Mouse (Mus musculus) adrenal gland (tissue): ENCODE results near the gene Pkp4.

Experiments
- intact Hi-C: fragments of 180-260 bp; cut with DNase I; formaldehyde crosslinking; loops from one replicate; pipeline ENCODE4 v1.15.1; 2025

The Pkp4 gene

GRCm38 (mm10) chr2:59217931-59218330, 57.3 kb downstream of the Pkp4 start:
- intact Hi-C loops: no loop called here

GRCm38 (mm10) chr2:59219997-59220789, 59.5 kb downstream of the Pkp4 start:
- intact Hi-C loops: no loop called here

GRCm38 (mm10) chr2:59226383-59226782, 65.7 kb downstream of the Pkp4 start:
- intact Hi-C loops: no loop called here

GRCm38 (mm10) chr2:59227011-59227410, 66.4 kb downstream of the Pkp4 start:
- intact Hi-C loops: no loop called here

GRCm38 (mm10) chr2:59227508-59228263, 67.0 kb downstream of the Pkp4 start:
- intact Hi-C loops: no loop called here

- intact Hi-C loops: no loop called here
Measured at GRCm38 (mm10) chr2:59229250-59229895, 68.7 kb downstream of the Pkp4 start.

- intact Hi-C loops: no loop called here
Measured at GRCm38 (mm10) chr2:59230656-59231055, 70.0 kb downstream of the Pkp4 start.

GRCm38 (mm10) chr2:59231514-59231913, 70.9 kb downstream of the Pkp4 start:
- intact Hi-C loops: no loop called here

GRCm38 (mm10) chr2:59233294-59233923, 72.8 kb downstream of the Pkp4 start:
- intact Hi-C loops: no loop called here

- intact Hi-C loops: no loop called here
Measured at GRCm38 (mm10) chr2:59233936-59234335, 73.3 kb downstream of the Pkp4 start.

GRCm38 (mm10) chr2:59234537-59234936, 73.9 kb downstream of the Pkp4 start:
- intact Hi-C loops: no loop called here

GRCm38 (mm10) chr2:59239841-59240395, 79.3 kb downstream of the Pkp4 start:
- intact Hi-C loops: no loop called here

GRCm38 (mm10) chr2:59242117-59242516, 81.5 kb downstream of the Pkp4 start:
- intact Hi-C loops: no loop called here

- intact Hi-C loops: no loop called here
Measured at GRCm38 (mm10) chr2:59244273-59245097, 83.8 kb downstream of the Pkp4 start.

GRCm38 (mm10) chr2:59245098-59245388, 84.4 kb downstream of the Pkp4 start:
- intact Hi-C loops: no loop called here

- intact Hi-C loops: no loop called here
Measured at GRCm38 (mm10) chr2:59248806-59249205, 88.2 kb downstream of the Pkp4 start.

- intact Hi-C loops: no loop called here
Measured at GRCm38 (mm10) chr2:59252818-59253217, 92.2 kb downstream of the Pkp4 start.

GRCm38 (mm10) chr2:59253435-59253834, 92.8 kb downstream of the Pkp4 start:
- intact Hi-C loops: no loop called here

- intact Hi-C loops: loop anchor here (1.0 kb wide), 1 partner anchor 13 kb away; no protein-coding TSS in a partner anchor
Measured at GRCm38 (mm10) chr2:59258821-59259231, 98.2 kb downstream of the Pkp4 start.

GRCm38 (mm10) chr2:59259346-59259745, 98.7 kb downstream of the Pkp4 start:
- intact Hi-C loops: no loop called here

GRCm38 (mm10) chr2:59261203-59261602, 100.6 kb downstream of the Pkp4 start:
- intact Hi-C loops: no loop called here
